Mouse (Mus musculus): ENCODE results near the gene Slc24a5. TPM values are rescaled to one million over a fixed set of nuclear protein-coding genes. Genes with fewer than 3 reads are reported as not detected.

The Slc24a5 gene
- polyA plus RNA-seq, 1 experiment from 2014 or later, result 5.6 TPM

- Histone ChIP-seq H3K9ac (ENCODE audit: low read depth, low read length) (no peak overlapping the region), H3K27ac (ENCODE audit: low read length) (no peak overlapping the region), H3K4me3 (ENCODE audit: low read depth, low read length) (no peak overlapping the region), H3K4me1 (ENCODE audit: control insufficient read depth, low read depth, low read length) (no peaks in the 10 kb centered on the region; the same call in 1 of the 2 replicates), H3K4me2 (ENCODE audit: low read depth, low read length) (no peak overlapping the region), H3K9me3 (replicated peaks; ENCODE audit: control insufficient read depth, low read length) (no peaks in the 10 kb centered on the region), H3K27me3 (ENCODE audit: control insufficient read depth, insufficient read depth, low read depth, low read length) (no peaks in the 10 kb centered on the region; the same call in 1 of the 2 replicates), H3K36me3 (ENCODE audit: control insufficient read depth, insufficient read depth) (no peaks in the 10 kb centered on the region)
- WGBS (ENCODE audit: insufficient replicate concordance), result 34% methylated on average over 4 of the region's 4 CpGs
- no peak for ATAC-seq (ENCODE audit: low read depth)
Measured at GRCm38 (mm10) chr2:125134113-125134512, 66.2 kb downstream of the Slc24a5 start.

DNA sequence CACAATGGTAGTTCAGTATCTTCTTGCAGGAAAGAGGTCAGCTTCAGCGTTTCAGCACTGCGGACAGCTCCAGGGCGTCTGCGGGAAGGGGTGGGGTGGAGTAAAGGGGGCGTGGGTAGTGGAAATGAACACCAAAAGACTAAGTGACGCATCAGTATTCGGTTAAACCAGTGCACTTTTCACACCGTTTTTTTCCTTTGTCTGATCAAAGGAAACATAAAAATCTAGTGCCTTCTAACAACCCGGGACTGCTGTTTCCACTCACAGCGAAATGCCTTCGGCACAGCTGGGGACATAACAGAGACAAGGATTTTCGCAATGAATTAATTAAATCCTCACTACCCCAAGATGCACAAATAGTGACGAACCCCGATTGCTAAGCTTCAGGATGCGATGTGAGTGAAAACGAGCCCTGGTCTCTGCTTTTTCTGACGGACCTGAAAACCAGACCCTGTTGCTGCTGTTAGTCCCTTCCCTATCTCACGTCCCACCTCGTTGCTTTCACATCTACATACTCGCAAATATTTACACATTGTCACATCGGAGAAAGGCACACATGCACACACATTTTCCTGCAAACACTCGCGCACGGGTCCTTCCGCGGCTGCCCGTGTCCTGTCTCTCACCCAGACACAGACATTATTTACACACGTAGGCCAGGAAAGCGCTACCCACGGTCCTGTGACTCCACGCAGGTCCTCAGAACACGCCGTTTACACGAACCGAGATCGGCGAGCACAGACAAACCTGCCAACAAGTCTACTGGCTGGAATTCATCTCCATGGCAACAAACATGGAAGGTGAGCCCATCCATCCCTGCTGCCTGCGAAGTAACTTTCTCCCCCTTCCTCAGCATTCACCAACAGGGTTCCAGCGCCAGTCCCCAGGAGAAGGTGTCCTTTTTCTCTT lies 68.2 kb downstream of the Slc24a5 start, which contains the start of gene Ctxn2:
Ctxn2 (plus strand) TSS at position 790 of the 909 bp plus-strand sequence.
- Histone ChIP-seq H3K9ac (ENCODE audit: low read depth, low read length) (no peak within 1 kb of the TSS), H3K9me3 (replicated peaks; ENCODE audit: control insufficient read depth, low read length) (no peaks in the 10 kb centered on the region), H3K27me3 (ENCODE audit: control insufficient read depth, insufficient read depth, low read depth, low read length) (no peaks in the 10 kb centered on the region; the same call in 1 of the 2 replicates), H3K4me3 (ENCODE audit: low read depth, low read length) (peak within 1 kb of the TSS; percentile 22), H3K27ac (ENCODE audit: low read length) (no peak within 1 kb of the TSS), H3K4me2 (ENCODE audit: low read depth, low read length) (peak within 1 kb of the TSS; percentile 49), H3K4me1 (ENCODE audit: control insufficient read depth, low read depth, low read length) (no peaks in the 10 kb centered on the region; the same call in 1 of the 2 replicates), H3K36me3 (ENCODE audit: control insufficient read depth, insufficient read depth) (no peaks in the 10 kb centered on the region)
- no peak for ATAC-seq (ENCODE audit: low read depth)
- WGBS (ENCODE audit: insufficient replicate concordance), result 2% methylated on average over 39 of the region's 39 CpGs

DNA sequence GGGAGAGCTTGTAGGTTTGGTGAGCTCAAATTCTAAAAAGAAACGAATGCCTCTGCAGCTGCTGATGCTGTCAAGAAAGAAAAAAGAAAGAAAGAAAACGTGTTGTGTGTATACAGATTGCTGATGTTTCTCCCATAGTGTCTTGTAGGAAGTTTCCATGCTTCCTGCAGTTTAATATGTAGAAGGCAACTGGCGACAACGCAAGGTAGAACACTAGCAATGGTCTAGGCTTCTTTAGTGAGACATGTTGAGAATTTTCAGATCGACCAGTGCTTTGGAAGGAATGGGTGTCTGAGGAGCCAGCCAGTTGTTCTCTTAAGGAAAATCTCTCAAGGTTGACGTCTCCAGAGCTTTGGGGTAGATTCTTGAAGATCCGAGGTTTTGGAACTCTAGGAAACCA lies 68.9 kb downstream of the Slc24a5 start:
- H3K9me3 ChIP-seq (replicated peaks; ENCODE audit: control insufficient read depth, low read length), result no peaks in the 10 kb centered on the region
- no peak overlapping the region for H3K4me3 ChIP-seq (ENCODE audit: low read depth, low read length)
- no peak overlapping the region for H3K4me2 ChIP-seq (ENCODE audit: low read depth, low read length)
- WGBS (ENCODE audit: insufficient replicate concordance), result 20% methylated on average over 7 of the region's 7 CpGs
- H3K36me3 ChIP-seq (ENCODE audit: control insufficient read depth, insufficient read depth), result no peaks in the 10 kb centered on the region
- no peaks in the 10 kb centered on the region; the same call in 1 of the 2 replicates for H3K4me1 ChIP-seq (ENCODE audit: control insufficient read depth, low read depth, low read length)
- no peak overlapping the region for H3K27ac ChIP-seq (ENCODE audit: low read length)
- no peak overlapping the region for H3K9ac ChIP-seq (ENCODE audit: low read depth, low read length)
- ATAC-seq (ENCODE audit: low read depth), result no peak
- no peaks in the 10 kb centered on the region; the same call in 1 of the 2 replicates for H3K27me3 ChIP-seq (ENCODE audit: control insufficient read depth, insufficient read depth, low read depth, low read length)

Other genes starting within 250 kb of the Slc24a5 start
- gene Myef2, start 55.5 kb downstream of the Slc24a5 start, polyA plus RNA-seq (2015; fragmentation: Nextera tagmentation; extraction: Ambion mirVana), result 18.9 and 19.9 TPM in 2 replicates
- gene Ctxn2, start 68.6 kb downstream of the Slc24a5 start, polyA plus RNA-seq (2015; fragmentation: Nextera tagmentation; extraction: Ambion mirVana), result not detected in 2 replicates
- gene Slc12a1, start 84.4 kb downstream of the Slc24a5 start, polyA plus RNA-seq (2015; fragmentation: Nextera tagmentation; extraction: Ambion mirVana), result 0.01 and 0.04 TPM in 2 replicates
- 77.7 and 87.6 TPM in 2 replicates for gene Dut, start 179.1 kb downstream of the Slc24a5 start, polyA plus RNA-seq (2015; fragmentation: Nextera tagmentation; extraction: Ambion mirVana)